Mouse (Mus musculus): ENCODE measurements around the gene Sspo.

DNA sequence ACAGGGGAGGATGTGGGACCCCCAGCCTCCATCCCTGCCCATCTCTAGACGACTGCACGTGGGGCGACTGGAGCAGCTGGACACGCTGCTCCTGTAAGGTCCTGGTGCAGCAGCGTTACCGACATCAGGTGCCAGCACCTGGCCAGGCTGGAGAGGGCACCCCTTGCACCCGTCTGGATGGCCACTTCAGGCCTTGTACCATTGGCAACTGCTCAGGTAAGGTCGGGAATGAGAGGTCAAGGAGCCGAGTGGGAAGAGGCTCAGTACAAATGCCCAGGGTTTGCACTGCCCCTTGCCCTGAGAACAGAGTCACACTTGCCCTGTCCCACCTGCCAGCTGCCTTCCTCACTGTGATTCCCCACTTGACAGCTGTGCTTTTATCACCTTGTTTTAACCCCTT lies 43.3 kb downstream of the Sspo start:
- TF ChIP-seq CTCF (conservative IDR thresholded peaks at IDR 0.05; ENCODE audit: low read length) (no peak), NANOG (IDR thresholded peaks at IDR 0.05; ENCODE audit: borderline replicate concordance, low read length) (no peak), POU5F1 (IDR thresholded peaks at IDR 0.05; ENCODE audit: borderline replicate concordance, low read length) (no peak)

Data from E14TG2a.4 (cell line).